In the genomic region with DNA sequence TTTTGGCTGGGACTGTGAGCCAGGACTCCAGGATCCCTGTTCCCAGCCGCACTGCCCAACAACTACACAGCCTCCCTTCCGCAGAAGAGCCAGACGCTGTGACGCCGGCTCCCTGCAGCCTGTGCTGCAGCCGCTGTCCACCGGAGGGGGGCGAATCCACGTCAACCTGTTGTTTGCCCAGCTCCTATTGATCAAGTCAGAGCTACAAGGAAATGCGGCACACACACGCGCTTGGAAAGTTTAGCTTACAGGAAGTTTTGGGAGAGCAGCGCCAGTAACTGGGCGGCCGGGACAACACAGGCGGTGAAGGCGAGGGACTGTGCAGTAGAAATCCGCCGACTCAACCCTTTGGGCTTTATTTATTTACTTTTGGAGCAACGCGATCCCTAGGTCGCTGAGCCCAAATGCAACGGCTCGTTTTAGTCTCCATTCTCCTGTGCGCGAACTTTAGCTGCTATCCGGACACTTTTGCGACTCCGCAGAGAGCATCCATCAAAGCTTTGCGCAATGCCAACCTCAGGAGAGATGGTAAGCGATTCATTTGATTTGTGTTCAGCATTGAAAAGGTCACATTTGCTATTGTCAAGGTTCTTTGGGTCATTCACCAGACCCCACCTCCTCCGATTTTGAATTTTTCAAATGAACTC, we compare ENCODE assay signal across 8 mouse cellular contexts. TPM values are rescaled to one million over a fixed set of nuclear protein-coding genes. Genes with fewer than 3 reads are reported as not detected.
DNase-seq lines count a peak whose midpoint lies in the region; ATAC-seq and TF ChIP-seq lines count a peak whose summit lies in the region.

TSS of gene Pdgfd (plus strand) at position 194 of the 647 bp plus-strand sequence.

- no peak within 1 kb of the TSS for H3K27ac ChIP-seq in limb, embryonic 11.5 days (replicated peaks; ENCODE audit: low read depth, low read length)
- no peak within 1 kb of the TSS for H3K27ac ChIP-seq in midbrain, embryonic 12.5 days (replicated peaks)
- peak within 1 kb of the TSS; percentile 76 for H3K27ac ChIP-seq in stomach, postnatal 0 days (replicated peaks)

- peak within 1 kb of the TSS; percentile 64 for H3K4me2 ChIP-seq in limb, embryonic 11.5 days (ENCODE audit: low read depth, severe bottlenecking)
- H3K4me2 ChIP-seq in midbrain, embryonic 12.5 days (replicated peaks), result peak within 1 kb of the TSS; percentile 73
- H3K4me2 ChIP-seq in stomach, postnatal 0 days (replicated peaks; ENCODE audit: low read depth), result peak within 1 kb of the TSS; percentile 69

- no peaks in the 10 kb centered on the region for H3K4me1 ChIP-seq in limb, embryonic 11.5 days (ENCODE audit: control insufficient read depth, insufficient read depth, low read length)
- H3K4me1 ChIP-seq in midbrain, embryonic 12.5 days, result peaks cover 5% of the 10 kb centered on the region; the same call in 1 of the 2 replicates
- H3K4me1 ChIP-seq in stomach, postnatal 0 days (replicated peaks; ENCODE audit: control insufficient read depth, insufficient read depth), result no peaks in the 10 kb centered on the region

- no peaks in the 10 kb centered on the region for H3K9me3 ChIP-seq in limb, embryonic 11.5 days (ENCODE audit: control insufficient read depth, low read length)
- H3K9me3 ChIP-seq in midbrain, embryonic 12.5 days, result no peaks in the 10 kb centered on the region
- H3K9me3 ChIP-seq in stomach, postnatal 0 days (ENCODE audit: control insufficient read depth, low read length), result no peaks in the 10 kb centered on the region

- peak; percentile 5 for DNase-seq in cerebellum, adult 18-20 months
- DNase-seq in cerebellum, adult 8-10 months, result no peak
- peak; percentile 87 for DNase-seq in embryo, embryonic 11 days
- peak; percentile 39 to 51 for DNase-seq in gastrocnemius, postnatal 36 days
- peak; percentile 14 for DNase-seq in hindlimb bud, embryonic 11.5 days (ENCODE audit: extremely low spot score, low read depth, low spot score)
- DNase-seq in limb, embryonic 11.5 days (ENCODE audit: low spot score), result peak; percentile 83
- DNase-seq in stomach, postnatal 0 days (ENCODE audit: low spot score), result peak; percentile 90

- intact Hi-C loops in gastrocnemius, postnatal 36 days (cut with DNase I), result no loop called here

- WGBS in limb, embryonic 11.5 days, result 3% methylated on average over 32 of the region's 32 CpGs
- 2% methylated on average over 32 of the region's 32 CpGs for WGBS in midbrain, embryonic 12.5 days
- under 1% methylated on average over 32 of the region's 32 CpGs for WGBS in stomach, postnatal 0 days

- H3K27me3 ChIP-seq in limb, embryonic 11.5 days (ENCODE audit: control insufficient read depth, insufficient read depth, low read length), result no peaks in the 10 kb centered on the region
- no peaks in the 10 kb centered on the region for H3K27me3 ChIP-seq in midbrain, embryonic 12.5 days
- no peaks in the 10 kb centered on the region for H3K27me3 ChIP-seq in stomach, postnatal 0 days (ENCODE audit: control insufficient read depth, insufficient read depth, low read length)

- TF ChIP-seq EP300 in stomach, postnatal 0 days (optimal IDR thresholded peaks at IDR 0.05), result no peak

- peak within 1 kb of the TSS; percentile 56 for H3K9ac ChIP-seq in limb, embryonic 11.5 days (ENCODE audit: low read length)
- peak within 1 kb of the TSS; percentile 47; the same call in 1 of the 2 replicates for H3K9ac ChIP-seq in midbrain, embryonic 12.5 days (replicated peaks)
- peak within 1 kb of the TSS; percentile 57 for H3K9ac ChIP-seq in stomach, postnatal 0 days (ENCODE audit: low read length)

- H3K4me3 ChIP-seq in limb, embryonic 11.5 days (ENCODE audit: low read depth, low read length), result peak within 1 kb of the TSS; percentile 39
- H3K4me3 ChIP-seq in midbrain, embryonic 12.5 days, result peak within 1 kb of the TSS; percentile 48
- peak within 1 kb of the TSS; percentile 50 for H3K4me3 ChIP-seq in stomach, postnatal 0 days (ENCODE audit: low read depth, low read length)

- ATAC-seq in limb, embryonic 11.5 days (ENCODE audit: insufficient number of reproducible peaks, low FRiP score, low TSS enrichment, low read depth), result peak; percentile 89
- ATAC-seq in midbrain, embryonic 12.5 days (ENCODE audit: low FRiP score, low read depth), result peak; percentile 97
- ATAC-seq in stomach, postnatal 0 days (ENCODE audit: low FRiP score, low TSS enrichment), result peak; percentile 97

- TF ChIP-seq CTCF in stomach, postnatal 0 days (IDR thresholded peaks at IDR 0.05; ENCODE audit: low read depth), result peak; percentile 77

- no peaks in the 10 kb centered on the region for H3K36me3 ChIP-seq in limb, embryonic 11.5 days (ENCODE audit: control insufficient read depth, insufficient read depth, low read length)
- H3K36me3 ChIP-seq in midbrain, embryonic 12.5 days, result no peaks in the 10 kb centered on the region
- H3K36me3 ChIP-seq in stomach, postnatal 0 days (ENCODE audit: control insufficient read depth, insufficient read depth, low read length), result no peaks in the 10 kb centered on the region

RNA-seq across cellular contexts. Expression of gene Pdgfd, which starts in this region (rescaled TPM):
- 1 to 10 TPM; 3.6 to 4.5 TPM for total RNA-seq in gastrocnemius, postnatal 36 days (2021)
- 4.6 and 7.7 TPM in 2 replicates for polyA plus RNA-seq in limb, embryonic 11.5 days (2014; fragmentation: Nextera tagmentation; extraction: Ambion mirVana)
- polyA plus RNA-seq in midbrain, embryonic 12.5 days (2016; fragmentation: Nextera tagmentation; extraction: Ambion mirVana), result 1.7 and 2.4 TPM in 2 replicates
- polyA plus RNA-seq in stomach, postnatal 0 days (2015; fragmentation: Nextera tagmentation; extraction: Ambion mirVana), result 11.4 and 12.7 TPM in 2 replicates
